Comparison of ENCODE assay signal across 8 mouse cellular contexts in the genomic region with DNA sequence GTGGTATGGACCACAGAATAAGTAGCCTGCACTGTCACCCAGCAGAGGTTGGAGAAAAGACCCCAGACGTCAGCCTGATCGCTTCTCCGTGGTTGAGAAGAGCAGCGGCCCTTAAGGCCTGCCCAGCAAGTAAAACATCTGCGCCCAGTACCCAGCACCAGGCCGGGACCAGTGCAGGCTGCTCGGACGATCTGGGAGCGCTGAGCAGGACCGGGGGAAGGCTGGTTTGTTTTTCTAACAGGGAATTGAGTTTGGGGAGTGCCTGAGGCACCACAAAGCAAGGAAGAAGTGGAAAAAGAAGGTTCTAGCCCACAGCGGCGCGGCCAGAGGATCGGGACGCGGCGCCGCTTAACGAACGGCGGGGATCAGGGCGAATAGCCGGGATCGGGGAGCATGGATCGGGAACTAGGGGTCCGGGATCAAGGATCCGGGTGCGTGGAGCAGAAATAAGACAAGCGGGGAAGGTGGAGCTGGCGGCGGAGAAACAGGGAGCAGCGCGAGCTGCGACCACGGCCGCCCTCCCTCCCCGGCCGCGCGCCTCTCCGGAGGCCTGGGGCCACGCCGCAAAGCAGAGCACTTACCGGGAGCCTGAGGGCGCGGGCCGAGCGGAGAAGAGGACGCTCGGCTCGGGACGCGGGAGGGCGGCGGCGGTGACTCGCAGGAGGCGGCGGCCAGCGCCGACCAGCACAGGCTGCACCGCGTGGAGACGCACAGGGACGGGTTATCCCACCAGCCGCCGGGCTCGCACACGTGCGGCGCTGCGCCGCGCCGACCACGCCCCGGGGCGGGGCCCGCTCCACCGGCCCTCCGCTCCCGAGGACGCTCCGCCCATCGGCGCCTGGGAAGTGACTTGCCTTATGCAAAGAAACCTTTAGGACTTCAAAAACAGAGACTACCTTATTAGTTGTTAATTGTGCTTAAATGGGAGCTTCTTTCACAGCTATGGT. TPM values are rescaled to one million over a fixed set of nuclear protein-coding genes. Genes with fewer than 3 reads are reported as not detected.
A peak's percentile ranks its signal among the peaks of the same experiment; 100 is the strongest.
DNase-seq lines count a peak whose midpoint lies in the region; ATAC-seq and TF ChIP-seq lines count a peak whose summit lies in the region.

A gene (minus strand): TSS at position 781 of the 947 bp plus-strand sequence.

- H3K9me3 ChIP-seq in embryonic facial prominence, embryonic 14.5 days (ENCODE audit: control insufficient read depth, low read length) = no peaks in the 10 kb centered on the region
- no peaks in the 10 kb centered on the region for H3K9me3 ChIP-seq in limb, embryonic 15.5 days
- no peaks in the 10 kb centered on the region for H3K9me3 ChIP-seq in midbrain, postnatal 0 days (ENCODE audit: low read length)

- WGBS in bone marrow, adult 2 months = under 1% methylated on average over 85 of the region's 86 CpGs
- WGBS in embryonic facial prominence, embryonic 14.5 days = under 1% methylated on average over 56 of the region's 86 CpGs
- WGBS in limb, embryonic 15.5 days = under 1% methylated on average over 70 of the region's 86 CpGs
- under 1% methylated on average over 81 of the region's 86 CpGs for WGBS in midbrain, postnatal 0 days

- H3K4me3 ChIP-seq in bone marrow, adult 2 months (replicated peaks; ENCODE audit: control insufficient read depth, low read depth, low read length) = peak within 1 kb of the TSS; percentile 72
- H3K4me3 ChIP-seq in embryonic facial prominence, embryonic 14.5 days (ENCODE audit: low read depth, low read length) = peak within 1 kb of the TSS; percentile 92
- peak within 1 kb of the TSS; percentile 93 for H3K4me3 ChIP-seq in limb, embryonic 15.5 days
- peak within 1 kb of the TSS; percentile 75 for H3K4me3 ChIP-seq in midbrain, postnatal 0 days (ENCODE audit: low read depth, low read length)

- ATAC-seq in embryonic facial prominence, embryonic 14.5 days (ENCODE audit: low read depth) = peak; percentile 94
- peak; percentile 80 for ATAC-seq in limb, embryonic 15.5 days (ENCODE audit: insufficient number of reproducible peaks, low FRiP score, low TSS enrichment, low read depth)
- peak; percentile 87 for ATAC-seq in midbrain, postnatal 0 days (ENCODE audit: low FRiP score)

- H3K4me1 ChIP-seq in bone marrow, adult 2 months (ENCODE audit: control insufficient read depth, insufficient read depth, low read length) = no peaks in the 10 kb centered on the region; the same call in 1 of the 2 replicates
- H3K4me1 ChIP-seq in embryonic facial prominence, embryonic 14.5 days (ENCODE audit: control insufficient read depth, insufficient read depth, low read length) = peaks cover 17% of the 10 kb centered on the region
- H3K4me1 ChIP-seq in limb, embryonic 15.5 days = peaks cover 9% of the 10 kb centered on the region
- no peaks in the 10 kb centered on the region for H3K4me1 ChIP-seq in midbrain, postnatal 0 days (ENCODE audit: insufficient read depth, low read length)

- peak; percentile 81 to 84 for DNase-seq in B cell, adult 2 months
- DNase-seq in embryonic facial prominence, embryonic 14.5 days (ENCODE audit: low spot score) = peak; percentile 93
- DNase-seq in heart, adult 8-10 months (ENCODE audit: low spot score) = peak; percentile 73
- peak; percentile 78 to 85 for DNase-seq in kidney, adult 8-10 months
- DNase-seq in midbrain, postnatal 0 days (ENCODE audit: low spot score) = peak; percentile 87
- peak; percentile 80 to 91 for DNase-seq in spleen, postnatal 10 days (ENCODE audit: low spot score in 2 of 2)

- TF ChIP-seq POLR2A in bone marrow, adult 2 months (IDR thresholded peaks at IDR 0.05; ENCODE audit: borderline replicate concordance, control insufficient read depth, low read depth, low read length) = peak; percentile 25; the same call in 1 of the 2 replicates

- H3K27ac ChIP-seq in bone marrow, adult 2 months (ENCODE audit: control insufficient read depth, insufficient read depth, low read depth, low read length, poor library complexity) = peak within 1 kb of the TSS; percentile 14; the same call in 1 of the 2 replicates
- H3K27ac ChIP-seq in embryonic facial prominence, embryonic 14.5 days (replicated peaks; ENCODE audit: low read depth, low read length) = peak within 1 kb of the TSS; percentile 63
- peak within 1 kb of the TSS; percentile 75 for H3K27ac ChIP-seq in limb, embryonic 15.5 days
- H3K27ac ChIP-seq in midbrain, postnatal 0 days (ENCODE audit: low read depth, low read length) = peak within 1 kb of the TSS; percentile 67

- peak within 1 kb of the TSS; percentile 64 for H3K4me2 ChIP-seq in embryonic facial prominence, embryonic 14.5 days (ENCODE audit: low read depth, low read length)
- peak within 1 kb of the TSS; percentile 68 for H3K4me2 ChIP-seq in limb, embryonic 15.5 days
- H3K4me2 ChIP-seq in midbrain, postnatal 0 days (ENCODE audit: low read depth, low read length, poor library complexity, severe bottlenecking) = peak within 1 kb of the TSS; percentile 46

- TF ChIP-seq CTCF in bone marrow, adult 2 months (IDR thresholded peaks at IDR 0.05; ENCODE audit: control insufficient read depth, insufficient read depth, low read length) = no peak
- TF ChIP-seq CTCF in midbrain, postnatal 0 days (IDR thresholded peaks at IDR 0.05) = no peak

- no peaks in the 10 kb centered on the region for H3K36me3 ChIP-seq in embryonic facial prominence, embryonic 14.5 days (ENCODE audit: control insufficient read depth, insufficient read depth, low read length)
- H3K36me3 ChIP-seq in limb, embryonic 15.5 days = peaks cover under 1% of the 10 kb centered on the region; the same call in 1 of the 2 replicates
- no peaks in the 10 kb centered on the region for H3K36me3 ChIP-seq in midbrain, postnatal 0 days (ENCODE audit: insufficient read depth, low read length)

- peak within 1 kb of the TSS; percentile 89 for H3K9ac ChIP-seq in embryonic facial prominence, embryonic 14.5 days (ENCODE audit: low read depth, low read length)
- H3K9ac ChIP-seq in limb, embryonic 15.5 days = peak within 1 kb of the TSS; percentile 73
- peak within 1 kb of the TSS; percentile 69 for H3K9ac ChIP-seq in midbrain, postnatal 0 days (replicated peaks; ENCODE audit: low read length, poor library complexity, severe bottlenecking)

- no peaks in the 10 kb centered on the region for H3K27me3 ChIP-seq in embryonic facial prominence, embryonic 14.5 days (replicated peaks; ENCODE audit: control insufficient read depth, insufficient read depth, low read length)
- no peaks in the 10 kb centered on the region for H3K27me3 ChIP-seq in limb, embryonic 15.5 days
- H3K27me3 ChIP-seq in midbrain, postnatal 0 days (ENCODE audit: insufficient read depth, low read length) = no peaks in the 10 kb centered on the region

RNA-seq across cellular contexts. Expression of the gene that starts here (rescaled TPM):
- polyA plus RNA-seq in bone marrow, adult 2 months (2011; ENCODE audit: insufficient read depth, insufficient read length, low replicate concordance, missing spikeins) = 15.4 and 16.4 TPM in 2 replicates
- polyA plus RNA-seq in embryonic facial prominence, embryonic 14.5 days (2014; fragmentation: Nextera tagmentation; extraction: Ambion mirVana) = 24.5 and 26.9 TPM in 2 replicates
- 1 to 10 TPM; 8.6 to 9.7 (median 9.1) TPM for total RNA-seq in heart, adult 8-10 months (2022)
- 29.8 and 32.4 TPM in 2 replicates for polyA plus RNA-seq in limb, embryonic 15.5 days (2015; fragmentation: Nextera tagmentation; extraction: Ambion mirVana)
- total RNA-seq in midbrain, postnatal 0 days (2014; rRNA removed) = 13.4 and 16.0 TPM in 2 replicates
- 12.3 and 13.7 TPM in 2 replicates for polyA plus RNA-seq in midbrain, postnatal 0 days (2015; fragmentation: Nextera tagmentation; extraction: Ambion mirVana)

Comparison
In these comparisons a context has a peak if more than half of its experiments do, and no peak if none do; other contexts are left out.
1. Peak in every context shown above with its lines: DNase-seq, ATAC-seq, H3K4me3 ChIP-seq and H3K27ac ChIP-seq.
2. H3K27ac ChIP-seq: peak in every context shown above with its lines; median percentile 75 in limb, embryonic 15.5 days; 67 in midbrain, postnatal 0 days; 63 in embryonic facial prominence, embryonic 14.5 days; 14 in bone marrow, adult 2 months.